Mouse (Mus musculus) liver, postnatal 0 days (tissue): Measurements from ENCODE around the gene Nfib. TPM values are rescaled to one million over a fixed set of nuclear protein-coding genes. Genes with fewer than 3 reads are reported as not detected.

Experiments
- ATAC-seq: fragments of 200-750 bp; cut with Nextera tagmentation; 2 replicates; pipeline ENCODE4 v1.8.0; 2017; ENCODE audit warnings: mild to moderate bottlenecking, moderate library complexity
- DNase-seq: peaks from one replicate; pipeline ENCODE4 v3.0.0-alpha.2; 2016
- H3K27ac ChIP-seq: fragments of 300-500 bp; sonication (generic); 2 replicates; pipeline ENCODE4 v1.5.1; 2014; ENCODE audit warnings: antibody characterized with exemption, moderate library complexity, mild to moderate bottlenecking, low read depth
- H3K27me3 ChIP-seq: fragments of 300-500 bp; sonication (generic); 2 replicates; pipeline ENCODE4 v1.6.1; 2014; ENCODE audit warnings: low read length, control low read depth, mixed read lengths; ENCODE audit not compliant: insufficient read depth
- H3K36me3 ChIP-seq: fragments of 300-500 bp; sonication (generic); replicated peaks from 2 replicates; pipeline ENCODE4 v1.6.1; 2014; ENCODE audit warnings: mild to moderate bottlenecking, control low read depth, low read length, moderate library complexity, mixed read lengths; ENCODE audit not compliant: insufficient read depth
- H3K4me1 ChIP-seq: fragments of 300-500 bp; sonication (generic); 2 replicates; pipeline ENCODE4 v1.6.1; 2014; ENCODE audit warnings: antibody characterized with exemption, mild to moderate bottlenecking, control low read depth; ENCODE audit not compliant: insufficient read depth
- H3K4me2 ChIP-seq: fragments of 300-500 bp; sonication (generic); 2 replicates; pipeline ENCODE4 v1.6.1; 2014; ENCODE audit warnings: low read depth, mild to moderate bottlenecking, low read length, moderate library complexity, mixed read lengths
- H3K4me3 ChIP-seq: fragments of 300-500 bp; sonication (generic); 2 replicates; pipeline ENCODE4 v1.5.1; 2014; ENCODE audit warnings: low read depth, low read length
- H3K9ac ChIP-seq: fragments of 300-500 bp; sonication (generic); replicated peaks from 2 replicates; pipeline ENCODE4 v1.6.1; 2014; ENCODE audit warnings: mild to moderate bottlenecking, moderate library complexity
- H3K9me3 ChIP-seq: fragments of 300-500 bp; sonication (generic); 2 replicates; pipeline ENCODE4 v1.6.1; 2016; ENCODE audit warnings: mild to moderate bottlenecking, control low read depth, low read length, mixed read lengths
- CTCF ChIP-seq: sonication (generic); IDR thresholded peaks from 2 replicates; pipeline ENCODE4 v1.5.1; 2016; ENCODE audit warnings: antibody characterized with exemption, low read depth
- EP300 ChIP-seq: IDR thresholded peaks from 2 replicates; pipeline ENCODE4 v1.6.1; 2016; ENCODE audit warnings: antibody characterized with exemption, low read depth, mild to moderate bottlenecking
- WGBS: fragments of 180-500 bp; shearing (Covaris S2); extraction: QIAGEN DNeasy Blood & Tissue Kit; methylation state at CpG from one replicate; pipeline ENCODE4 v1.1.7; 2014; ENCODE audit not compliant: insufficient replicate concordance; 5-methylcytosine and 5-hydroxymethylcytosine counted together
- polyA plus RNA-seq: library from polyadenylated mRNA; unstranded; fragments of >200 nt; fragmentation: Nextera tagmentation; extraction: Ambion mirVana; gene quantifications from 2 replicates; pipeline ENCODE4 v1.2.1, GENCODE M21; 2015

Gene Nfib
- polyA plus RNA-seq, 1 experiment from 2014 or later = 8.3 TPM

DNA sequence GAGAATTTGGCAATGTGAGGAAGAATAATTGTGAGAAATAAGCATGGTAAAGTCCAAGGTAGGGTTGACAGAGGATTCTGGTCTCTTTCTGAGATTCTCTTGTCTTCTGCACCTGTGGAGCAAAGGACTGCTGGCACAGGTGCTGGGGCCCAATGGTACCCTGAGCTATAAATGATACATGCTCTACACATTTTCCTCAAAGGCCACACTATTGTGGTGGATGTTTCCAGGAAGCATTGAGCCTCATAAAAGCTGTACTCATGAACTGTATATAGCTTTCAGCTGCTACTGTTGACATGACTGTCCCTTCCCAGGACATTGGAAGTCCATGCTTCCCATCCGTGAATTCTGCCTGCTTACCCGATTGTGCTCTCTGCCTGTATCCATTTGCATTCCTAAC, 418.1 kb downstream of the Nfib start:
- ATAC-seq = no peak
- H3K4me1 ChIP-seq = no peaks in the 10 kb centered on the region; the same call in 1 of the 2 replicates
- H3K4me2 ChIP-seq = no peak overlapping the region
- no peak overlapping the region for H3K4me3 ChIP-seq
- 81% methylated on average over 2 of the region's 2 CpGs for WGBS
- no peak for TF ChIP-seq EP300
- TF ChIP-seq CTCF = no peak
- no peak for DNase-seq
- no peak overlapping the region for H3K9ac ChIP-seq
- H3K27ac ChIP-seq = no peak overlapping the region
- no peaks in the 10 kb centered on the region for H3K27me3 ChIP-seq
- no peaks in the 10 kb centered on the region for H3K9me3 ChIP-seq
- no peaks in the 10 kb centered on the region for H3K36me3 ChIP-seq

DNA sequence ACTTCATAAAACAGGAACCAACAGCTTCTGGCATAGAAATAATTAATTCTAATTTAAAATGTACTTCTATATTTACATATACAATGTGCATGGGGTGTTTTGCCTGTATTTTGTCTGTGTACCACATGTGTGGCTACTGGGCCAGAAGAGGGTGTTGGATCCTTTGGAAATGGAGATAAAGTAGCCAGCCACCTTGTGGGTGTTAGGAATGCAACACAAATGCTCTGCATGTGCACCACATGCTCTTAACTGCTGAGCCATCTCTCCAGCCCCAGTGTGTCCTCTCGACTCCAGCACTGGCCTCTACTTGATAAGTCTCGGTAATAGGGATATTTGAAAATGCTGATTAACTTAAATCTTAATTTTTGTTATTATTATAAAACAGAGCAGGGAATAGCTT, 418.6 kb downstream of the Nfib start:
- WGBS = 76% methylated on average over 2 of the region's 2 CpGs
- H3K4me3 ChIP-seq = no peak overlapping the region
- no peak for TF ChIP-seq CTCF
- TF ChIP-seq EP300 = no peak
- no peaks in the 10 kb centered on the region for H3K9me3 ChIP-seq
- H3K9ac ChIP-seq = no peak overlapping the region
- H3K27me3 ChIP-seq = no peaks in the 10 kb centered on the region
- DNase-seq (no peak), ATAC-seq (no peak)
- H3K4me1 ChIP-seq = no peaks in the 10 kb centered on the region; the same call in 1 of the 2 replicates
- H3K36me3 ChIP-seq = no peaks in the 10 kb centered on the region
- no peak overlapping the region for H3K27ac ChIP-seq
- no peak overlapping the region for H3K4me2 ChIP-seq

DNA sequence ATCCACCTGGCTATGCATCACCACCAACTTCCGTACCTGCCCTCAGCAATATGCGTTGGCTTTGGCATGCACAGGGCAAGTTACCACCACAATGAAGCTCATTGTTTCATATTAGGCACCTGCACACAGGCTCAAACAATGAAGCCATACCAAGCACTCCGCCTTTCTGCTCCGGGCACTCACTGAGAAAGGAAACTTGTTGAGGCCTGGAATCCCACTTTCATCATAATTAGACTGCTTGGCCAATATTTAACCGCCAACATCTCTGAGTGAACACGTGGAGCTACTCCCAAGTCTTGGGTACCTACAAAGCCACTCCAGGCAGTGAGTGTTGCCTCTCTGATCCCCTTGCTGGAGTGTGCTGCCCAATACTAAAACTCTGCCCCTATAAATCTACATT, 422.0 kb downstream of the Nfib start:
- DNase-seq = no peak
- Histone ChIP-seq H3K4me3 (no peak overlapping the region), H3K9me3 (no peaks in the 10 kb centered on the region), H3K27me3 (no peaks in the 10 kb centered on the region), H3K27ac (no peak overlapping the region), H3K4me1 (no peaks in the 10 kb centered on the region; the same call in 1 of the 2 replicates), H3K36me3 (no peaks in the 10 kb centered on the region), H3K9ac (no peak overlapping the region), H3K4me2 (no peak overlapping the region)
- 75% methylated on average over 6 of the region's 6 CpGs for WGBS
- TF ChIP-seq EP300 (no peak), CTCF (no peak)
- no peak for ATAC-seq

DNA sequence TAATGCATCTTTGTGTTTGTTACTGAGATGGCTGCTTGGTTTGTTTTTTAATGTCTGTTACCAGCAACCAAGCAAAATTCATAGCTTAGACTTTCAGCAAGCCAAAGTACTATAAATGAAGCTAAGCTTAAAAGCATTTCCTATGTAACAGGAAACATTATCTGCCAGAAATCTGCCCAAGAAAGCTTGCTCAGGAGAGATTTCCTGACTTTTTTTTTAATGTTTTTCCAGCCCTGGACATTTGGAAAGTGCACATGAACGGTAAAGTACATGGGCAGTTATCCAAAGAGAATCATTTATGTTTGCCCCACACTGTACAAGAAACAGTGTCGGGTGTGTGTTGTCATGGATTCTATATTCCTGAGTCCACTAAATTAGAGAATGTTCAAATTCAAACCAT, 429.6 kb downstream of the Nfib start:
- no peaks in the 10 kb centered on the region for H3K9me3 ChIP-seq
- H3K27ac ChIP-seq = no peak overlapping the region
- no peaks in the 10 kb centered on the region for H3K36me3 ChIP-seq
- 59% methylated on average over 2 of the region's 2 CpGs for WGBS
- DNase-seq (no peak), ATAC-seq (no peak)
- H3K4me2 ChIP-seq = no peak overlapping the region
- no peaks in the 10 kb centered on the region for H3K27me3 ChIP-seq
- no peak overlapping the region for H3K4me3 ChIP-seq
- H3K9ac ChIP-seq = no peak overlapping the region
- no peak for TF ChIP-seq EP300
- no peak for TF ChIP-seq CTCF
- no peaks in the 10 kb centered on the region for H3K4me1 ChIP-seq

DNA sequence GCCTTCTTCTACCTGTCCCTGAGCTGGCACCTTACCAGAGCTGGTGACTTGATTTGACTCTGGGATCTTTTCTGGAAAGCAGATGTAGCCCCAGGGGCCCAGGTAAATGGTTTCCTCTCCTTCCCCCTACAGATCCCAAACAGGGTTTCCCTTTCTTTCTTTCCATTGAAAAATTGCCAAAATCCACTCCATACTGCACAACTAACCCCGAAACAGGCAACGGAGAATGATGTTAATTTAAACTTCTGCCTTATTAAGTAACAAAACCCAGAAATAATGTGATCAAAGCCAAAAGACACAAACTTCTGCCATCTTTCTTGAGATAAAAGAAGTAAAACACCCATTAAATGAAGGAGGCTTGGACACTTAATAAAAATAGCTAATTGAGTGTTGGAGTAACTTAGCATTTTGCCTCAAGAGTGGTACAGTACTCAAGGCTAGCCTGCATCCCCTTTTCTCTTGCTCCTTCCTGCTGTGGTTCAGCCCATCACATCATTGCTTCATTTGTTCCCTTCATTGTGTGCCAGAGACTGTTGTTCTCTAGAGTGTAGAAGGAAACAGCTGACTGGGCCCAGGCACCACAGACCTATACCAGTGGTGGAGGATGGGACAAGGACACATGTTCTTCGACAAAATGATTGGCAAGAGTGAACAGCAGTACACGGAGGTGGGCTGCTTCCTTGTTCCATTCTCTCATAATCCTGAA, 432.3 kb downstream of the Nfib start:
- WGBS = 68% methylated on average over 4 of the region's 4 CpGs
- no peak for ATAC-seq
- Histone ChIP-seq H3K9ac (no peak overlapping the region), H3K4me3 (no peak overlapping the region), H3K4me2 (no peak overlapping the region), H3K27me3 (no peaks in the 10 kb centered on the region), H3K27ac (no peak overlapping the region), H3K36me3 (no peaks in the 10 kb centered on the region), H3K4me1 (no peaks in the 10 kb centered on the region), H3K9me3 (no peaks in the 10 kb centered on the region)
- no peak for TF ChIP-seq EP300
- TF ChIP-seq CTCF = no peak
- DNase-seq = no peak

DNA sequence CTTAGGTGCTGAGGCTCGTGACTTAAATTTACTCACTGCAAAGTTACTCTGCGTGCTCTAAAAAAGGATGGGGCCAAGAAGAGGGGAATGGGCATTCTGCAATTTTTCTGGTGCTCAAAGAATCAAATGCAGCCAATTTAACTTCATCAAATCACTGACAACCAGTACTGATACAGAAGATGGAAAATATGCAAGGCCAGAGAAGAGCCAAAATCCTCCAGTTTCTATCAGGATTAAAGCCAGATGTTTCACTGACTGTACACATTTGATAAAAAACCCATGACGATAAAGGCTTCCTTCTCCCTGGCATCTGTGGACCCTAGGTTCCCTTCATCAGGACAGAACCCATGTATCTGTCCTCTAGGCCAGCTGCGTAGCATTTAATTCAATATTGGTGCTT, 433.5 kb downstream of the Nfib start:
- 74% methylated on average over 4 of the region's 4 CpGs for WGBS
- H3K4me3 ChIP-seq = no peak overlapping the region
- TF ChIP-seq EP300 (no peak), CTCF (no peak)
- H3K27me3 ChIP-seq = no peaks in the 10 kb centered on the region
- H3K27ac ChIP-seq = no peak overlapping the region
- ATAC-seq (no peak), DNase-seq (no peak)
- no peaks in the 10 kb centered on the region for H3K9me3 ChIP-seq
- H3K36me3 ChIP-seq = no peaks in the 10 kb centered on the region
- no peaks in the 10 kb centered on the region for H3K4me1 ChIP-seq
- no peak overlapping the region for H3K4me2 ChIP-seq
- H3K9ac ChIP-seq = no peak overlapping the region

DNA sequence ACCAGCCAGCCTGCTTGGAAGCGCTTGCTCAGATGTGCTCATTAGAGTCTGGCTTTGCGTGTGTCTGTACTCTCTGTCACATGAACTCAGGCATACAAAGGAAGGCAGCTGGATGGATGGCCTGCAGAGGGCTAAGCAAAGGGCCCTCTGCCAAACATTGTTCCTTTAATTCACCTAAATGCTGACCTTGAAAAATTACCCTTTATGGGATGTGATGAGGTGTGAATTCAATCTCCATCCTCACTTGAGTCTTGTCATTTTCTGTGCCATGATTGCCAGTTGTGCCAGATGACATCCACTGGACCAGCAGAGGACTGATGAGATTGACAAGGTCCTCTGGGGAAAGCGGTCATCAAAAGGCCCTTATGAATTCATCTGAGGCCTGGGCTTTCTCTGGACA, 434.0 kb downstream of the Nfib start:
- no peak overlapping the region for H3K27ac ChIP-seq
- ATAC-seq (no peak), DNase-seq (no peak)

More for the DNA sequence above, 434.0 kb downstream of the Nfib start:
- whole genome bisulfite sequencing = 88% methylated on average over 3 of the region's 3 CpGs
- Histone ChIP-seq H3K27me3 (no peaks in the 10 kb centered on the region), H3K36me3 (no peaks in the 10 kb centered on the region), H3K9ac (no peak overlapping the region), H3K4me2 (no peak overlapping the region), H3K4me3 (no peak overlapping the region), H3K4me1 (no peaks in the 10 kb centered on the region), H3K9me3 (no peaks in the 10 kb centered on the region)
- TF ChIP-seq EP300 (no peak), CTCF (no peak)
